Mouse (Mus musculus): ENCODE results near the gene Tmem131.
"Not testable (repeated sequence)": the region's sequence is repeated elsewhere in the genome, so short reads cannot be mapped to it uniquely, and the experiment has no call there.

Gene Tmem131

DNA sequence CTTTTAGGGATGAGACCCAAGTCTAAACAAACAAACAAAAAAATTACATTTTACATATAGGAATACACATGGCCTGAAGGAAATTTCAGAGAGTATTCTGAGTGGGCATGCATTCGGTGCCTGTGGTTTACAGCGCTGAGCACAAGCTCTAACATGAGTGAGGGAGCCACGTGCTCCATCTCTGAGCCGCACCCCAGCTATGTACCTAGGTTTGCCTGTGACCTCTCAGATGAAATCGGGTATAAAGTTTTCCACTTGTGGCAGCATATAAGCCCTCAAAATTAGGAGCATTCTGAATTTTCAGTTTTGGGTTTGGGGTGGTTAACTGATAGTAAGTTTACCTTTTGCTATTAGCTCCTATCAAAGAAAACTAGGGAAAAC is 28.3 kb downstream of the Tmem131 start:
- DNase-seq, result no peak

- no peak for DNase-seq
Observed at GRCm38 (mm10) chr1:36914455-36915199, 28.8 kb downstream of the Tmem131 start.

- DNase-seq, result no peak
Observed at GRCm38 (mm10) chr1:36913806-36914205, 29.7 kb downstream of the Tmem131 start.

DNA sequence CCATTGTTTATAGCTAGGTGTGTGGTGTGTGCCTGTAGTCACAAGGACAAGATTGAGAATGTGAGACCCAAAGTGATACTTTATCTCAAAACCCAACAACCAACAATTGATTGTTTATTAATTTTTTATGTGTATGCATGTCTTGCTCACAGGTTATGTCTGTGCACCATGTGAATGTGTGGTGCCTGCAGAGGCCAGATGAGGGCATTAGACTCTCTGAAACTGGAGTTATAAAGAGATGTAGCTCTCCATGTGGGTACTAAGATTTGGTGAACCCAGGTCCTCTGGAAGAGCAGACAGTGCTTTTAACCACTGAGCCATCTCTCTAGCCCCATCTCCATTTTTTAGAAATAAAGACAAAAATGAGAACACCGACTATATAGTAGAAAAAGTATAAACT is 31.2 kb downstream of the Tmem131 start:
- DNase-seq, result no peak

DNA sequence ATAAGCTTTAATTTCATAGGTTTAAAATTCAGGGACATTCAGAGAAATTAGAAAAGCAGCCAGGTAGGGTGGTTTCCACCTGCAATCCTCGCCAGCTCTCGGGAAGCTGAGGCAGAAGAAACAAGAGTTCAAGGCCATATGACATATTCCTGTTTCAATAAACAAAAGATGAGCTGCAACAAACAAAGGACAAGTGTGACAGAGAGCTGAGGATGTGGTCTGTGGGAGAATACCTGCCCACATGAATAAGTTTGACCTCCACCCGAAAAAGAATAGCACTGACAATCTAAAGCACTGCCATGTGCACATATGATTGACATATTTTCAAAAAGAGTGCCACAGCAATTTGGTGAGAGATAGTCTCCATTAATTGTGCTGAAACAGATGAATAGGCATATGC is 31.9 kb downstream of the Tmem131 start:
- no peak for DNase-seq

DNA sequence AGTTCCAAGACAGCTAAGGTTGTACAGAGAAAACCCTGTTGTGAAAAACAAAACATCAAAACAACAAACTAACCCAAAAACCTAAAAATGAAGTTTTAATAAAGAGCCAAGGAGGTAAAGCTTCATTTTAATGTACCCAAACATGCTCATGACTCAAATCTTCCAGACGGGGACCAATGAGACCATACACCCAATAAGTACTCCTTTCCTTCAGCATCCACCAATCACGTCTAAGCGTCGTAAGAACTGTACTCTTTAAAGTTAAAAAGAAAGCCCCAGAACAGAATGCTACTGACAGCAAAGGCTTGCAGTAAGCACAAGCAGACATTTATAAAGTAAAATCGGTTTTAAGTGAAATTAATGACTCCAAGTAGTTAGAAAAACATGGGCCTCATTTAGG is 33.1 kb downstream of the Tmem131 start:
- DNase-seq, result no peak

DNA sequence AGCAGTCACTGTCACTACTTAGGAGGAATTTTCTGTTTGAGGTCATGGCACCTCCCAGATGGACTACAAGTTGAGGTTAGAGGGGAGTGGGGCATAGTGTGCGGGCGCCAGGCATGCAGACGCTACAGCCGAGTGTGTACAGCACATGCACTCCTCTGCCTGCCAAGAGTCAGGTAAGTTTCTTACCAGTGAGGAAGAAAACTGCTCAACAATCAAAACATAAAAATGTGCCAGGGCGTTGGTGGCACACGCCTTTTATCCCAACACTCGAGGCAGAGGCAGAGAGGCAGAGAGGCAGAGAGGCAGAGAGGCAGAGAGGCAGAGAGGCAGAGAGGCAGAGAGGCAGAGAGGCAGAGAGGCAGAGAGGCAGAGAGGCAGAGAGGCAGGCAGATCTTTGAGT is 33.5 kb downstream of the Tmem131 start:
- not testable (repeated sequence) for DNase-seq

DNA sequence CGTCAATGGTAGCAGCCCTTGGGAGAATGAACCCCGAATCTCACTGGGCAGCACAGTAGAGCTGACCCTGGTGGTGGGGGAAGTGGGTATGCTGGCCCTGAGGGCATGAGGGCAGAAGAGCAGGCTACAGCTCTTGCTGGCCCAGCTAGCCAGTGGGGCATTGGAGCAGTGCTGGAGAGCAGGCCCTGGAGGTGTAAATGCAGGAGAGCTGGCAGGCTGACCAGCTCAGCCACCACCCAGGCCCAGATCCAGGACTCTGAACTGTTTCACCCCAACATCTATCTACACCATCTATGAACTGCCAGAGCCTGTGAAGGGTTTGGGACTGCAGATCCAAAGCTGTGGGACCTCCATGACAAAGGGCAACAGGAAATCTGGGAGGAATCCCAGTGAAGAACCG is 38.2 kb downstream of the Tmem131 start:
- DNase-seq, result no peak

GRCm38 (mm10) chr1:36904489-36904888 is 39.0 kb downstream of the Tmem131 start:
- no peak for DNase-seq

- DNase-seq, result no peak
Observed at GRCm38 (mm10) chr1:36904084-36904451, 39.4 kb downstream of the Tmem131 start.

- DNase-seq, result no peak
Observed at GRCm38 (mm10) chr1:36903376-36904083, 39.9 kb downstream of the Tmem131 start.

DNA sequence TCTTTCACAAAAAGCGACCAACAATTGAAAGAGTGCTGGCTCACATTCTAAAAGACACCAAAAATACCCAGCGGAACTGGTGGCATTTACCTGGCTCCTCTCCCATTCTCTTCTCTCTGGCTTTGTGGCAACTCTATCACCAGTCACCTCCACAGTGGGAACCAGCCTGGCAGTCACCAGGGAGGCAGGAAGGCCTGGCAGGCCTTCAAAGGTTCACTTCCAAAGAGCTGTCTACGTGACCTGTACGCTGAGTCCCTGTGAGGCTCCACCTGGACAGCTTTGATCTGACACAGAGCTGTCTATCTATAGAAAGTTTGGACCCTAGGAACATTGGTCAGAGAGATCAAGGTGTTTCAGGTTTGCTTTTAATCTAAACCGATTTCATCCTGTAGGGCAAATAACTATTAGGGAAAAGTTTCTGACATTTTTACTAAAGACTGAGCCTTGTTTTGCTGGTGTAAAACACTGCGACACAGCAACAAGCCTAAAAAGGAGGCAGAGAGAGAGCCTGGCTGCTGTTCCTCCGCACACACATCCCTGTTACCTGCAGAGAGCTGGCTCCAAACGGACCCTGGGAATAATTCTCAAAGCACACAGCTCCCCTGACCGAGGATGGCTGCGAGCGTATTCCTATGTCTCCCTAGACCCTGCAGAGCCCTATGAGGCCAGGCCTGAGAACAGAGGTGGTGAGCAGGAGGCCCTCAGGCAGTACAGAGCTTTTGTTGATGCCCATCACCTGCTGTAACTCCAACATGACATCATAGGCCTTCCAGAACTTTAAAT is 40.7 kb downstream of the Tmem131 start:
- DNase-seq, result no peak

DNA sequence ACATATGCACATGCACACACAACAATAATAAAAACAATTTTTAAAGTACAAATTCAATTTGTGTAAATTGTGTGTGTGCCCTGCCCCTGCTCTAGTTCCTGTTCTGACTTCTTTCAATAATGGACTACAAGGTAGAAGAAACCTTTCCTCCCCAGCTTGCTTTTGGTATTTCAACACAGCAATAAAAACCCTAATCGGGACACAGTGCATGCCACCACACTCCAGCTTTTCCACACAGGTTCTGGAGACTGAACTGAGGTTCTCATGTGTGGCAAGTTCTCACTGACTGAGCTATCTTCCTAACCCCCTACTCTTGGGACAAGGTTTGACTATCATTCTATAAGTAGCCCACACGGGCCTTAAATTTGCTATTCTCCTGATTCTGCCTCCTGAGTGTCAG is 43.8 kb downstream of the Tmem131 start:
- no peak for DNase-seq

GRCm38 (mm10) chr1:36896423-36896822 is 47.0 kb downstream of the Tmem131 start:
- DNase-seq, result no peak

DNA sequence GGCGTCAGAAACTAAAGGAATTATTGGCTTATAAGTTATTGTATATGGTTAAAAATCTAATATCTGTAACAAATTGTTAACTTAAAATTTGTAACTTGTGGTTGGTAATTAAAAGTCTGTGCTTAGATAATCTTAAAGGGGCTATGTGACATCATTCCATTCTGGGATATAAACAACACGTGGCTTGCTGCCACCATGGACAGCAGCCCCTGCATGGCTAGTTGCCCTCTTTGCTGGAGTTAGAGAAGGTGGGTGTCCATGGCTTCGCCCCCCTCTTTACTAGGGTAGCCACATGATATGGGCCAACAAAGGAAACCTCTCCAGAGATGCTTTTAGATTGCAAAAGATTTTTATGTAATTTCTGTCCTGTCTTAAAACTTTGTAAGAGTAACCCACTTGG is 48.0 kb downstream of the Tmem131 start:
- no peak for DNase-seq

DNA sequence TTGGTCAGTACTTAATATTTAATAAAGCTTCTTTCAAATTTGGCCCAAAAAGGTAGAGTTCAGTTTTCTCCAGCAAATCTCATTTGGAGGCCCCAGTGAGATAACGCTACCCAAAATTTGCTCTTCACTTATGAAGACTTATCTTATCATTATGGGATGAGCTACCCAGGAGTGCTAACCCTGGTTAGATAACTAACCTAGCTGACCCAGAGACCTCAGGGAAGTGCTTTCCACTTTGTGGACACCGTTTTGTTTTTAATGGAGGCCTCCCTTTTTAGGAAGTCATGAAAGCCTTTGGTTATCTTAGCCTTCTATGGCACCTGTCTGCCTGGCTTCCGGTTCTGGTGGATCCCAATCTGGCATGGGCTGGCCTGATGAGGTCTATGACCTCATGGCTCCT is 49.3 kb downstream of the Tmem131 start:
- DNase-seq, result no peak

DNA sequence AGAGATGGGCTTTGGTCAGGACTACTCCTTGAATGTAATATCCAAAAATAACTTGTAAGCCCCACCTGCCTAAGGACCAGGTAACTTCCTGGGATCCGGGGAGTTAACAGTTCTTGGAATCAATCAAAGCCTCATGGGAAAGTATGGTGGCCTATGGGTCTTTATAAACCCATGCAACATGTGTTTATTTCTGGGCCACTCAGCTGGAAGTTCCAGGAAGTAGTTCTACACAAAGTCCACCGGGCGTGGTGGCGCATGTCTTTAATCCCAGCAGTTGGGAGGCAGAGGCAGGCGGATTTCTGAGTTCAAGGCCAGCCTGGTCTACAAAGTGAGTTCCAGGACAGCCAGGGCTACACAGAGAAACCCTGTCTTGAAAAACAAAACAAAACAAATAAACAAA is 49.7 kb downstream of the Tmem131 start:
- not testable (repeated sequence) for DNase-seq

DNA sequence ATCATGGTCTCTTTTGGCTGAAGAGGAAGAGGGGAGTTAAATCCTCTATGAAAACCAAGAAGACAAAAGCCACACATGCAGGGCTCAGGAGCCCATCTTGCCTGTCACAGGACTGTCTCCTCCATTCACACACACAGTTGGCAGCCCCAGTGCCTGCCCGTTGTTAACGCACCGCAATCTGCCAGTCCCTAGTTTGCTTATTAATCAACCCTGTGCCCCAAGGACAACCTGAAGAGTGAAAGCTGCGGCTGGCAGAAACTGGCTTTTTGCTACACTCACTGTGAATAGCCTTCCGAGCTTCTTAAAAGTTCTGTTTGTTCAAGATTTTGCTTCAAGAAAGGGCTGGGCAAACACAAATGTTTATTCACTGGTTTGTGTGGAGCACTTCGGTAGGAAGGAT is 50.3 kb downstream of the Tmem131 start:
- DNase-seq, result no peak

- DNase-seq, result no peak
Observed at GRCm38 (mm10) chr1:36892461-36892860, 51.0 kb downstream of the Tmem131 start.

GRCm38 (mm10) chr1:36889016-36889415 is 54.5 kb downstream of the Tmem131 start:
- no peak for DNase-seq

DNA sequence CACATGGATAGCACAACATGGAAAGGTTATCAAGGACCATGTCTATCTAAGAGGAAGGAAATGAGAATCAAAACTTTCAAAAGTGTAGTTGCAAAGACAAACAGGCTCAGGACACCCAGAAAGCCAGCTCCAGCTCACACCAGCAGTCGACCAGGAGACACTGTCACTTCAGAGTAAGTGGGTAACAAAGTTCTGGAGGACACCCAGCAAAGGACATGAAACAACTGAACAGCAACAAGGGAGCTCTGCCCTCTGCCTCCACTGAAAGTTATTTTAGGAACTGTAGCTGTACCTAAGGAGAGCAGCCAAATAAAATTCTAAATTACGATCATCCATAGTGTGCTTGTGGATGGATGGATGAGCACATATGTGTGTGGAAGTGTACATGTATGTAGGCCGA is 56.3 kb downstream of the Tmem131 start:
- DNase-seq, result no peak

DNA sequence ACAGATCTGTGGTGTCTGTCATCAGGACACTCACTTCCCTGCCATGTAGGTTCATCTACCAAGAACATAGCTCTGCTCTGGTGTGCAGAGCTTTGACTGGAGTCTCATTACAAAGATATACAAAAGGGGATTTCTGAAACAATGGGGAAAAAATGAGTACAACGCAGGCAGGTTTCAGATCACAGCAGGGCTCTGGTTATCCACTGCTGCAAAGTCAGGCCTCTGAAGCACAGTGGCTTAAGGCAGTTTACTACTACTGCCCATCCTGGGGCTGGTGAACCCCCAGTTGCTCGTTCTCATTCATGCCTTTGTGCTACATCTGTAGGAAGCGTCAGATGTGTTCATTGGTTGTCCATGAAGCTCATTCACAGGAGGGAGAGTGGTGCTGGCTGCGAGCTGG is 57.0 kb downstream of the Tmem131 start:
- no peak for DNase-seq

DNA sequence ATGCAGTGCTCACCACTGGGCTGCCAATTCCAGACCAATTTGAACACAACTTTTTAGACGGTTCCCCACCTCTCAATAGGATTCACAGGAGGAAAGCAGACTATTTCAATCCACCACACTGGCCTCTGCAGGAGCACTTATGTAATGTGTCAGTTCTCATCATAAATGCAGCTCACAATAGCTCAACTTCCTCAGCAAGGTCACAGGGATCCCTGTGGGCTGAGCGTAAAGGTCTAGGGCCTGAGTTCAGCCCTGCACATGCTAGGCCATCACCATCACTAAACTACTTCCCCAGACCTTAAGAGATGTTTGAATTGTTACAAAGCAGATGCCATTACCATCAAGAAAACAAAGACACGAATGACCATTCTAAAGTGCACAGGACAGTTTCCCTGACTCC is 58.9 kb downstream of the Tmem131 start:
- no peak for DNase-seq

DNA sequence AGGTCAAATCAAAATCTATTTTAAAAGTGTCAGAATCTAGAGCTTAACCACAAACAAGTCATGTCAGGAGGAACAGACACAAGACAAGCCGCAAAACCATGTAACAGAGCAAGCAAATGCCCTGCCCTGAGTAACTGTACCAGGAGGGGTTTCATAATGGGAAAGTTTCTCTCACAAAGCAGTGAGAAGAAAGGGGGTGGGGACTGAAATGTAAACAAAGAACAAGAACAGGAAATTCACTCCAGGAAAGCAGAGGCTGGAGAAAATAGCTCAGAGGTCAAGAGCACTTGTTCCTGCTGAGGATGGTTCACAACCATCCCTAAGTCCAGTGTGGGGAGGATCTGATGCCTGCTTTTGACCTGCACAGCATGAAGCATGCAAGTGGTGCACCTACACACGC is 59.7 kb downstream of the Tmem131 start:
- DNase-seq, result peak in 1 of 2 experiments; percentile 18

Data from lung, postnatal 4 days (tissue).